Mouse (Mus musculus): ENCODE results near the gene Stk24. TPM values are rescaled to one million over a fixed set of nuclear protein-coding genes. Genes with fewer than 3 reads are reported as not detected.

Stk24 gene
- total and polyA plus RNA-seq, 2 experiments from 2014 or later = 15.3 to 34.0 TPM

GRCm38 (mm10) chr14:121281336-121281710, 98.5 kb downstream of the Stk24 start:
- Histone ChIP-seq H3K27ac (ENCODE audit: low read depth, low read length) (no peak overlapping the region), H3K9ac (no peak overlapping the region), H3K4me3 (ENCODE audit: low read depth, low read length) (no peak overlapping the region), H3K9me3 (ENCODE audit: low read length) (no peaks in the 10 kb centered on the region), H3K27me3 (ENCODE audit: insufficient read depth, low read length) (no peaks in the 10 kb centered on the region), H3K36me3 (ENCODE audit: insufficient read depth) (peaks cover 70% of the 10 kb centered on the region), H3K4me1 (ENCODE audit: insufficient read depth) (no peaks in the 10 kb centered on the region), H3K4me2 (ENCODE audit: low read depth) (no peak overlapping the region)
- DNase-seq = no peak
- TF ChIP-seq CTCF (IDR thresholded peaks at IDR 0.05; ENCODE audit: low read depth) = no peak
- ATAC-seq = no peak

GRCm38 (mm10) chr14:121280601-121281335, 99.0 kb downstream of the Stk24 start:
- DNase-seq (no peak), ATAC-seq (no peak)
- Histone ChIP-seq H3K4me3 (ENCODE audit: low read depth, low read length) (no peak overlapping the region), H3K4me1 (ENCODE audit: insufficient read depth) (no peaks in the 10 kb centered on the region), H3K4me2 (ENCODE audit: low read depth) (no peak overlapping the region), H3K9me3 (ENCODE audit: low read length) (no peaks in the 10 kb centered on the region), H3K9ac (no peak overlapping the region), H3K27me3 (ENCODE audit: insufficient read depth, low read length) (no peaks in the 10 kb centered on the region), H3K36me3 (ENCODE audit: insufficient read depth) (peaks cover 73% of the 10 kb centered on the region), H3K27ac (ENCODE audit: low read depth, low read length) (no peak overlapping the region)
- TF ChIP-seq CTCF (IDR thresholded peaks at IDR 0.05; ENCODE audit: low read depth) = no peak
- 73% methylated on average over 16 of the region's 16 CpGs for WGBS

- 24% methylated on average over 6 of the region's 6 CpGs for whole genome bisulfite sequencing
- Histone ChIP-seq H3K9ac (no peak overlapping the region), H3K36me3 (ENCODE audit: insufficient read depth) (peaks cover 84% of the 10 kb centered on the region), H3K4me3 (ENCODE audit: low read depth, low read length) (no peak overlapping the region), H3K27ac (ENCODE audit: low read depth, low read length) (no peak overlapping the region), H3K9me3 (ENCODE audit: low read length) (no peaks in the 10 kb centered on the region), H3K4me2 (ENCODE audit: low read depth) (no peak overlapping the region), H3K27me3 (ENCODE audit: insufficient read depth, low read length) (no peaks in the 10 kb centered on the region), H3K4me1 (ENCODE audit: insufficient read depth) (no peaks in the 10 kb centered on the region)
- peak; percentile 90 for DNase-seq
- TF ChIP-seq CTCF (IDR thresholded peaks at IDR 0.05; ENCODE audit: low read depth) = peak; percentile 98
- ATAC-seq = peak; percentile 86
These were observed 100.7 kb downstream of the Stk24 start for GRCm38 (mm10) chr14:121279106-121279505.

- Histone ChIP-seq H3K9ac (no peak overlapping the region), H3K9me3 (ENCODE audit: low read length) (no peaks in the 10 kb centered on the region), H3K4me2 (ENCODE audit: low read depth) (no peak overlapping the region), H3K4me3 (ENCODE audit: low read depth, low read length) (no peak overlapping the region), H3K27ac (ENCODE audit: low read depth, low read length) (no peak overlapping the region), H3K4me1 (ENCODE audit: insufficient read depth) (no peaks in the 10 kb centered on the region), H3K27me3 (ENCODE audit: insufficient read depth, low read length) (no peaks in the 10 kb centered on the region), H3K36me3 (ENCODE audit: insufficient read depth) (peaks cover 83% of the 10 kb centered on the region)
- no peak for TF ChIP-seq CTCF (IDR thresholded peaks at IDR 0.05; ENCODE audit: low read depth)
- ATAC-seq (no peak), DNase-seq (no peak)
- WGBS = 75% methylated on average over 10 of the region's 10 CpGs
These were observed 103.8 kb downstream of the Stk24 start for GRCm38 (mm10) chr14:121276016-121276415.

- no peak overlapping the region for H3K9ac ChIP-seq
- H3K4me1 ChIP-seq (ENCODE audit: insufficient read depth) = no peaks in the 10 kb centered on the region
- ATAC-seq (no peak), DNase-seq (no peak)
- H3K9me3 ChIP-seq (ENCODE audit: low read length) = no peaks in the 10 kb centered on the region
- H3K4me3 ChIP-seq (ENCODE audit: low read depth, low read length) = no peak overlapping the region
- no peak overlapping the region for H3K27ac ChIP-seq (ENCODE audit: low read depth, low read length)
- TF ChIP-seq CTCF (IDR thresholded peaks at IDR 0.05; ENCODE audit: low read depth) = no peak
- peaks cover 82% of the 10 kb centered on the region for H3K36me3 ChIP-seq (ENCODE audit: insufficient read depth)
- no peaks in the 10 kb centered on the region for H3K27me3 ChIP-seq (ENCODE audit: insufficient read depth, low read length)
- WGBS = 72% methylated on average over 12 of the region's 12 CpGs
- no peak overlapping the region for H3K4me2 ChIP-seq (ENCODE audit: low read depth)
These were observed 104.8 kb downstream of the Stk24 start for GRCm38 (mm10) chr14:121274985-121275384.

- peak; percentile 47; the same call in 1 of the 2 replicates for ATAC-seq
- Histone ChIP-seq H3K36me3 (ENCODE audit: insufficient read depth) (peaks cover 79% of the 10 kb centered on the region), H3K9me3 (ENCODE audit: low read length) (no peaks in the 10 kb centered on the region), H3K4me1 (ENCODE audit: insufficient read depth) (no peaks in the 10 kb centered on the region), H3K27ac (ENCODE audit: low read depth, low read length) (no peak overlapping the region), H3K27me3 (ENCODE audit: insufficient read depth, low read length) (no peaks in the 10 kb centered on the region), H3K4me2 (ENCODE audit: low read depth) (no peak overlapping the region), H3K9ac (no peak overlapping the region), H3K4me3 (ENCODE audit: low read depth, low read length) (no peak overlapping the region)
- TF ChIP-seq CTCF (IDR thresholded peaks at IDR 0.05; ENCODE audit: low read depth) = no peak
- WGBS = 79% methylated on average over 6 of the region's 6 CpGs
- no peak for DNase-seq
These were observed 109.3 kb downstream of the Stk24 start for GRCm38 (mm10) chr14:121270490-121270889.

GRCm38 (mm10) chr14:121267801-121268200, 112.0 kb downstream of the Stk24 start:
- H3K4me2 ChIP-seq (ENCODE audit: low read depth) = no peak overlapping the region
- no peak overlapping the region for H3K9ac ChIP-seq
- no peaks in the 10 kb centered on the region for H3K27me3 ChIP-seq (ENCODE audit: insufficient read depth, low read length)
- H3K4me3 ChIP-seq (ENCODE audit: low read depth, low read length) = no peak overlapping the region
- H3K27ac ChIP-seq (ENCODE audit: low read depth, low read length) = no peak overlapping the region
- no peak for ATAC-seq
- no peaks in the 10 kb centered on the region for H3K4me1 ChIP-seq (ENCODE audit: insufficient read depth)
- 84% methylated on average over 8 of the region's 8 CpGs for WGBS
- no peak for TF ChIP-seq CTCF (IDR thresholded peaks at IDR 0.05; ENCODE audit: low read depth)
- no peak for DNase-seq
- H3K36me3 ChIP-seq (ENCODE audit: insufficient read depth) = peaks cover 66% of the 10 kb centered on the region
- H3K9me3 ChIP-seq (ENCODE audit: low read length) = no peaks in the 10 kb centered on the region
